Mouse (Mus musculus) ovary, postnatal 36 days (tissue): ENCODE measurements at regions not wholly inside any gene's neighbourhood (a gene's known extent, or its start where the extent isn't known, plus 50 kb on each side); places are given as distances from the start of the nearest gene placed in this dataset.
"Not testable (repeated sequence)": the region's sequence is repeated elsewhere in the genome, so short reads cannot be mapped to it uniquely, and the experiment has no call there.

Source experiments
- DNase-seq: peaks from one replicate; pipeline ENCODE4 v3.0.0; 2022; ENCODE audit warnings: low spot score, mixed read lengths

DNA sequence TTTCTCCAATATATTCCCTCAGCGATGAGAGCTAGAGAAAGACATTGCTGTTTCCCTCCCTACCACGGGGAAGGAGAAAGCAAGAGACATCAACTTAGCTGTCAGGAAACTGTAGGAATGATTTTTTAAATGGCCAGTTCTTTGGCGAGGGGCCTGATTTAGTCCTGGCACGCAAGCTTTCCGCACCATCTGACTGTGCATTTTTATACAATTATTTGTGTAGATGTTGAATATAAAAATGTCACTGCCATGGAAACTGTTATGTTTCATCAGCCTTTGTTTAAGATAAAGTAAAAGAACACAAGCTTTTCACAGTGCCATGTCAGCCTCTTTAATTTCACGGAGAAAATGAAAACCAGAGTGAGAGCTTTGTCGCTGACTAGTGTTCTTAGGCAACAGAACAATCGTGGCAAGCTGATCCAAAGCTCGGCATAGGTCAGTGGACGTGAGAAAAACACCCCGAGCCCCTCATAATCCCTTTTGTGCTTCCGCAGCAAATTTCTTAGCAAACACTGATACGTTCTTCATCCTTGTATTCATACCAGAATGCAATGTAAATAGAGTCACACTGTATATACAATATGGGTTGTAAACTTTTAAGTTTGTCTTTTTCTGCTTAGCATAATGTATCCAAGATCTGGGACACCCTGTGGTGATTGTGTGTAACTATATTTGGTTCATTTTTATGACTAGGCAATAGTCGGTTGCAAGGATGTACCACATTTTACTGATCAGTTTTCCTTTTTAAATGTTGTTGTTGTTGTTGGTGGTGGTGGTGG is 79.9 kb upstream of the Tars start:
- DNase-seq: no peak

DNA sequence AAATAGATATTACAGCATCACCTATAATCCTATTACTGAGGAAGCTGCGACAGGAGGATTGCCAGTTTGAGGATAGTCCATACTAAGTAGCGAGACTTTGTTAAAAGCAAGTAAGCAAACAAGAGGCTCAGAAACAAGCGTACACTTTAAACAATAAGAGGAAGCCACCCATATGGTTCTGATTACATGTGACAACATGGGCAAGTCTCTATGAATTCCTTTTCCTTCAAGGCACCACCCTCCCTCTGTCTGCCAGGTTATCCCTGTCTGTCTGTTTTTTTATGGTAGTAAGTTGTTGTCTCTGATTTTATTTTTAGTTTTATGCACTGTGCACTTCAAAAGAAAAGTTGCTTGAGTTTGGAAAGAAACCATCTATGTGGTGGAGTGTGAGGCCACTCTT is 76.8 kb upstream of the Tars start:
- DNase-seq: no peak

DNA sequence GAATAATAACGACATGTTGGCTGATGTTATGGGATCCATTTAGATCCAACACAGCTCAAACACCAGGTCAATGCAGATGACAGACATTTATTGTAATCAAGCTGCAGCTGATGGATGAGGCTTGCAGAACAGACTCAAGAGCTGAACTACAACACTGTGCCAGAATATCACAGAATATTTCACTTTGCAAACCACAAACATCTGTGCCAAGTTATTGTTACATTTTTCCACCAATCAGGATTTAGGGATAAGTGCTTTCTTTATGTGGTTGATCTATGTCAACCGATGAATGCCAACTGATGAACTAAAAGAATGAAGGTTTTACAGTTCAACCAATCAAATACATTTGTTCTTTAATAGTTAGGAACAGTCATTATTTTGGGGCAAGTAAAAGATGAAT is 63.9 kb upstream of the Tars start:
- DNase-seq: no peak

- not testable (repeated sequence) for DNase-seq
These were observed 62.1 kb upstream of the Tars start for GRCm38 (mm10) chr15:11461575-11461974.

DNA sequence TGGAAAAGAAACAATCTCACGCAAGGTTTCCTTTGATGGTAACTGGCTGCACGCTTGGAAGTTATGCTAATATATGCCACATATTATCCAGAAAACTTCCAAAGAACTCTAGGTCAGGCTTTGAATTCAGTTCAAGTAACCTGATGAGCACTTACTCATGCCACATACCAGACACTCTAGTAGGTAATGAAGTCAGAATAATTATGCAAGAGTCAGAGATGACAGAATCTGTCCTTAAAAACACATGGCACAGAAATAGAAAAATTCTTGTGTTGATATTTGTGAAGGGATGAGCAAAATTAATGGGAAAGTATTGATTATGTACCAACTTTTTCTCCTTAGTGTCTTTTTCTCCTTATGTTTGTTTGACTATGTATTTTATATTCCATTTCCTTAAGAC is 59.8 kb upstream of the Tars start:
- no peak for DNase-seq

GRCm38 (mm10) chr15:11457278-11457677 is 57.8 kb upstream of the Tars start:
- DNase-seq: no peak

DNA sequence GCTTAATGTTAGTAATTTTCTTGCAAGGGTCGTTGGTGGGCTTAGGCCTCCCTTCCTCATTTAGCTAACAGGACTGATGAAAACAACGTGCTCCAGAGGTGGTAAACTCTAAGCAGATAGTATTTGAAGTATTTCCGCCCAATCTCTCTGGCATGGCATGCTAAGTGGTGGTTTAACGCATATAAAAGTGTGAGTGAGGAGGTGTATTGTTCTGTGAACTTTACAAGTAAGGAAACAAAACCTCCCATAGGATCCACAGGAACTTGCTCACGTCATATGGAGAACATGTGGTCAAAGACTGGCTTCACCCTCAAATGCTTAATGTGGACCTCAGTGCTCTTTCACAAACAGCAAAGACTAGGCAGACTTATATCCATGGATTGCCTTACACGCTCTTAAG is 56.5 kb upstream of the Tars start:
- no peak for DNase-seq

- no peak for DNase-seq
These were observed 55.9 kb upstream of the Tars start for GRCm38 (mm10) chr15:11455366-11455785.

GRCm38 (mm10) chr15:11453997-11454396 is 54.5 kb upstream of the Tars start:
- no peak for DNase-seq

DNA sequence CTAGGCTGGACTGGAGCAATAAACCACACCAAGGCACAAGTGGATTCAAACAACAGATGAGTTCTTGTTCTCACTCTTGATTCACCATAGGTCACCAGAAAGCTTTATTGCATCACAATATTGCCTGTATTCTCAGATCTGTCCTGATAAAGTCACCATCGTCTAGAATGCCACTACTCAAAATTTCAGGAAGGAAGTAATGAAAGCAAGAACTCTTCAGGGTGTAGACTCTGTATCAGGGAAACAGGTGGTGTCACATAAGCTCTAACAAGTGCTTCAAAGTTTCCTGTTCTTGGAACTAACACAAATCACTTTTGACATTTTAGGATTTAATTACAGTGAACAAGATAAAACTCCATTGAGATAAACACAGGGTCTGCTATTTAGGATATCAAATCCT is 52.2 kb upstream of the Tars start:
- DNase-seq: no peak
